Mouse (Mus musculus): Measurements from ENCODE around the gene Rab10.

Gene Rab10

DNA sequence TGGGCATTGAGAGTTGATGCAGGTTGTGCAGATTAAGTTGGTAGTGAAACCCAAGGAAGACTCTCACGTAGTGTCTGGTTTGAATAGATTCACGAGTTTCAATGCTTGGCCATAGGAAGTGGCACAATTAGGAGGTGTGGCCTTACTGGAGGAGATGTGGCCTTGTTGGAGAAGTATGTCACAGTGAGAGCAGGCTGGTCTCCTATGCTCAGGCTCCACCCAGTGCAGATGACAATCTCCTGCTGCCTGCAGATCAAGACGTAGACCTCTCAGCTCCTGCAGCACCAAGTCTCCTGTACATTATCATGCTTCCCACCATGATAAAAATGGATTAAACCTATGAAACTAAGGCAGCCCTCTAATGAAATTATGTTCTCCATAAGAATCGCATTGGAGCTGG, 18.7 kb downstream of the Rab10 start:
- no peak for DNase-seq

DNA sequence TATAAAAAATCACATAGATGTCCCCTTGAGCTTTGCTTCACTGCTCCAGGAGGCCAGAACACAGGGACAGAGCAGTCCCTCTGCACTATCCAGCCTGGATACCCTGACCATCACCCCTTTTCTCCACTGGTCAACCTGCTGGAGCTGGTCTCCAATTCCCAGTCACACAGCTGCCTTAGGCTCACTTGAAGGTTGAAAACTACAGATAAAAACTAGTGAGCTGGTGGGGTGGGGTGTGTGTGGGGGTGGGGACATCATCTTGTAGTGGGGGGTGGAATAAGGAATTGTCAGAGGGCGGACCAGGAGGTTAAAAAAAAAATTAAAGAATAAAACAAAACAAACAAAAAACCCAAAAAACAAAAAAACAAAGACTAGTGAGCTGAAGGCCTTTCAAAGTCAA, 21.3 kb downstream of the Rab10 start:
- DNase-seq: no peak

DNA sequence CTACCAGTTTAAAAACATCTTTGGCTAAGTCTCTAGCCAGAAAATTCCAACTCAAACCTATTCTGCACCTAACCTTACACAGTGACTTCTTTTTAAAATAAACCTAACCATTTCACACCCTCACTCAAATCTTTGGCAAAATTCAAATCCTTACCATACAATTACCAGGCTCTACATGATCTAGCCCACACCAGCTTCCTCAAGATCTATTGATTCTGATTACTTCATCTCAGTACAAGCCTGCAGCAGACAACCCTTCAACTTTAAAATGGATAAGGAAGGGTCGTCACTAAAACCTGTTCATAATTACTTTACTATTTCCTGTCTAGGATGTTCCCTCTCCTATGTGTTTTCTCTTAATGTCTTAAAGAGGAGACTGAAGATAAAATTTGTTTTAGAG, 23.9 kb downstream of the Rab10 start:
- no peak for DNase-seq

DNA sequence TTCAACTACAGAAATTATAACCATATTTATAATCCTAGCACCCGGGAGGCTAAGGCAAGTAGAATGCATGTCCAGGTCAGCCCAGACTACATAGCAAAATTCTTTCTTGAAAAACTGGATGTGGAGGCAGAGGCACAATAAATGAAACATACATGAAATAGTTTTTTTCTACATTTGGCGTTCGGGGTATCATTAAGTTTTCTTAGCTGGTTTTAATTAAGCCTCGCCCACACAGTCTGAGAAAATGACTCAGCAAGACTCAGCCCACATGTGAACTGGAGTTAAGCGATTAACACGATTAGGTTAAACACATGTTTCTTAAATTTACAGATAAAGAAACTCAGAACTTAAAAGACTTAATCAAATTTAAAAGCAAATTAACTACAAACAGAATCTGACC, 24.4 kb downstream of the Rab10 start:
- no peak for DNase-seq

DNA sequence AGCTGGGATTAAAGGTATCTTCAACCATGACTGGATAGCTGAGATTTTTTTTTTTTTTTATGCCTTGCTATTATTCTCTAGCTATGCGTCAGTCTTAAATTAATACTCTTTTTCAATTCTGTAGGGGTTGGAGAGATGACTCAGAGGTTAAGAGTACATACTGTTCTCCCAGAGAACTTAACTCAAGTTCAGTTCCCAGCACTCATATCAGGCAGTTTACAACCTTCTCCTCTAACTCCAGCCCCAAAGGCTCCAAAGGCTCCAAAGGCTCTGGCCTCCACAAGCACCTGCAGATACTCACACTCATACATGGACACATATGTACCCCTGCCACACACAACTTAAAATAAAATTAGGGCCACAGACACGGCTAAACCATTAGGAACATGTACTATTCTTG, 25.3 kb downstream of the Rab10 start:
- no peak for DNase-seq

DNA sequence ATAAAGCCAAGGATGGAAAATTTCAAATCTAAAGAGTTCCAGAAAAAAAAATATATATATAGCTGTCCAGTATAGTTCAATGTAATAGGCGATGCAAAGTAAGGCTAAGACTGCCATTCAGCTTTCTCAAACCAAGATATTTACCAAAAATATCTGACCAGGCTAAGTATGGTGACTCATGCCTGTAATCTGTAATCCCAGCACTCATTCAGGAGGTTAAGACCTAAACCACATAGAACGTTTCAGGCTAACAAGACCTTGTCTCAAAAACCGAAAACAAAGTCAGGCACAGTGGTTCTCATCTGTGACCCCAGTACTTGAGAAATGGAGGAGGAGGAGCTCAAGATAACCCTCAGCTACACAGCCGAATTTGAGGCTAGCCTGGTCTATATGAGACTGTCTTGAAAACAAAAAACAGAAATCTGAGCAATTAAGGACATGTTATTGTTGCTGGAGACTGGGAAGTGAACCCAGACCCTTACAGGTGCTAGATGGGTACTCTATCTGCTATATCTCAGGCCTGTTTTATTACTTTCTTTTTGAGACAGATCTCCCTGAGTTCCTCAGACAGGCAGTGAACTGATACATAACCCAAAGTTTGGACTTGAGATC, 25.8 kb downstream of the Rab10 start:
- no peak for DNase-seq

DNA sequence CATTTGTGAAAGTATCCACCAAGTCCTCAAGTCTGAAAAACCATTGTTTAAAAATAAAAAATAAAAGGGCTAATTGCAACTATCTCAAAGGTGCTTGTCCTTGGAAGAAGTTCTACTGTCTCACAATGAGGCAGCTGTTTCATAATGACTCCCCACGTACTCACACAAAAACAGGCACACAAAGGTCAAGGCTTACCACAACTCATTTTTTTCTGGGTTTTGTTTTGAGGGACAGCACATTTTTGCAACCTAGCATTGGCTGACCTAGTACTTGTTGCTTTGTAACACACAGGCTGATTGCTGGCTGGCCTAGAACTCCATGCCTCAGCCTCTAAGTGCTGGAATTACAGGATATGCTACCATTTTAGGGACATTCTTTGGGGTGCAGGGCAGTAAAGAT, 26.8 kb downstream of the Rab10 start:
- DNase-seq: no peak

DNA sequence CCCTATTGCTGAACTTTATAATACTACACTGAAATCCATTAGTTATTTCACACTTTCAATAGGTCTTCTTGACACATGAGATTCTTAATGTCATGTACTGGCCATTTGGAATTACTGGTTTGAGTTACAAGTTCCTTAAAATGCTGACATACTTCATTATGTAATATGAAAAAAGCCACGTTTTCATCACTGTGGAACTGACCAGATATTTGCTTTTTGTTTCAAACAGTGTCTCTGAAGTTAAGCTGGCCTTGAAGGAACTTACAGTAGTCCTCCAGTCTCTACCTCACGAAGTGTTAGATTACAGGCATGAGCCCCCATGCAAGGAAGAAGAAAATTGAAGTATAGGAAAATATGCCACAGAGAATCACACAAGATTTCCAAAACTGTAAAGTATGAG, 27.2 kb downstream of the Rab10 start:
- no peak for DNase-seq

DNA sequence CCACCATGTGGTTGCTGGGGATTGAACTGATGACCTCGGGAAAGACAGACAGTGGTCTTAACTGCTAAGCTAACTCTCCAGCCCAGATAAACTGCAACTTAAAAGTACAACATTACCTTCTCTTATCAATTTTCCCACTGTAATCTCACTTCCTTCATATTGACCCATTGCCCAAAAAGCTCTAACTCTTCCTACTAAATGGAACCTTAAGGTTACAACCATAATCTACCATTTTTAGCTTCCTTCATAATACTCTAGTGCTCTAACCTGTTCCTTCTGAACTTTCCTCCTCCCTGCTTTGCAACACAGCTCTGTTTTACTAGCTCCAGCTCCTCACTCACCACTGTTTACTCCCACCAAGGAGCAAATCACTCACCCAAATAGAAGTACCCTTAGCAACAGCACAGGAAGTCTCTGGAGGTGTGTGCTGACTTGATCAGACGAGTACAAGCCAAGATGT, 30.9 kb downstream of the Rab10 start:
- DNase-seq: no peak

DNA sequence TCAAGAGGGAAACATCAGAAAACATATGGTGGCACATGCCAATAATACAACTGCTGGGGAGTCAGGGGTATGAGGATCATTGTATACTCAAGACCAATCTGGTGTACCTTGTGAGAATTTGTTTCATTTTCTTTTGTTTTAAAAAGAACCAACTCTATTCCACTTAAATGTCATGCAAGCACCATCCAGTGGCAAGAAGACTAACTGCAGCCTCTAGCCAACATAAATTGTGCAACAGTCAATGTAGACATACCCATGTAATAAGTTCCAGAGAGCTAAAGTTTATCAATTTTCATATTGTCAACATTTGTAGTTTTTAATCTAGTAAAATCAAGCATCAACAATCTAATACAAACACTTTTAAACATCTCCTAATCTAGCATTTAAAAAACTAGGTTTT, 39.0 kb downstream of the Rab10 start:
- no peak for DNase-seq

DNA sequence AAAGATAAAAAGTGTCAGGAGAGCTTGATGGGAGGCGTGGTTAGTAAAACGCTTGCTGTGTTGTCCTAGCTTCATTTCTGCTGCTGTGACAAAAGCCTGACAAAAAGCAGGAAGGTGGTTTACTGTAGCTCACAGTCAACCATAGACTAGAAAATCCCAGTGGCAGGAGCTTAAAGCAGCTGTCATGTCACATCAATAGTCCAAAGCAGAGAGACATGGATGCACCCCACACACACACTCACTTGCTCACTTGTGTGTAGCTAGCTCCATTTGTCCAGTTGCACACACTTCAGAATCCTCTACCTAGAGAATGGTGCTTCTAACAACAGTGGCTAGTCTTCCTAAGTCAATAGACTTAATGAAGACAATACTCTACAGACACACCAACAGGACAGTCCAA, 42.4 kb downstream of the Rab10 start:
- no peak for DNase-seq

DNA sequence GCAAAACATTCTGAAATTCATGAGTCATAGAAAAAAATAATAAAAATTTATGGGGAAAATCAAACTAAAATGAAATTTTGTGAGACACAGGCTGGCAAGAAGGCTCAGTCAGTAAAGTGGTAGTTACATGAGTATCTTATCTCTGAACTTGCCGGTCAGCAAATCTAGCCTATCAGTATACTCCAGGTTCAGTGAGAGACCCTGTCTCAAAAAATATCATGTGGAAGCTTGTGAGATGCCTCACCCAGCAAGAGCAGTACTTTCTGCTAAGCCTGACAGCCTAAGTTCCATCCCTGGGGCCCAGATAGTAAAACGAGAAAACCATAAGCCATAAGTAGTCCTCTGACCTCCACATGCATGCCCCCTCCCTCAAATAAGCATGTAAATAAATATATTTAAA, 44.6 kb downstream of the Rab10 start:
- DNase-seq: no peak

DNA sequence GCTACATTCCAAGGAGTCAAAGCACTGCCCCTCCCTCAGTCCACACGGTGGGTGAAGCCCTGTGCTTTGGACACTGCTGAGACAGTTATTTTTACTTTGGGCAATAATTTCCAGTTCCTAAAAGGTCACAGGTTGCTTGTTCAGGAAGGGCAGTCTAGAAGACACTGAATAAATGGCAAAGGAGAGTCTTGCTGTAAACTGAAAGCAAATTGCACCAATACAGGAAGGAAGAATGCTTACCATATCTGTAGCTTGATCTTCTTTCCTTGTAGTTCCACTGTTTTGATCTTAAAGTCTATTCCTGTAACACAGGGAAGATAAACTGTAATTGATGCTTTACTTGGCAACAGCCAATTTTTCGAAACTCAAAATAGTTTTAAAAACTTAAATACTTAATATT, 45.3 kb downstream of the Rab10 start:
- no peak for DNase-seq

DNA sequence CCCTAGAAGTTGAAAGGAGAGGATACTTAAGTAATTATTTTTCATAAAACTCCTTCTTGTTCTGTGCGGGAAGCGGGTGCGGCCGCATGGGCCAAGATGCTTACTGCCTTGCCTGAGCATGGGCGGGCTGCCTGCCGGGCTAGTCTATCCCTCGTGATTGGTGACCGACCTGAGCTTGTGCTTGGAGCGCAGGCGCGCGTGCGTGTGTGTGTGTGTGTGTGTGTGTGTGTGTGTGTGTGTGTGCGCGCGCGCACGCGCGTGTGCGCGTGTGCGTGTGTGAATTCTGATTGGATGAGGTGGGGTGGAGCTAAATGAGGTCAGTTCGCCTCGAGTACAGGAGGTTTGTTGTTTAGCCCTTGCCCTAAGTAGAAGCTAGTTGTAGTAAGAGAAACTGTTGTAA, 48.2 kb downstream of the Rab10 start:
- DNase-seq: no peak

DNA sequence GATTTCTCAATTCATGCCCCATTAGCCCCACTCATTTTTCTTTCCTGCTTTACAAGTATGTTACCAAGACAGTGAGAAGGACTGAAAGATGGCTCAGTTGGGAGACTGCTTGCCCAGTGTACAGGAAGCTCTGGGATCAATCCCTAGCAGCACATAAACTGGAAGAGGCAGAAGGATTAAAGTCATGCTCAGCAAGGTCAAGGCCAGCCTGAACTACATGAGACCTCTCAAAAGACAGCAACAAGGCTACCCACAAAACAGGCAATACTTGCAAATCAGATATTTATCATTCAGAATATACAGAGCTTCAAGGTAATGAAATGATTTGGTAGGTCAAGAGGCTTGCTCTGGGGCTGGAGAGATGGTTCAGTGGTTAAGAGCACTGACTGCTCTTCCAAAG, 53.8 kb downstream of the Rab10 start:
- DNase-seq: no peak

DNA sequence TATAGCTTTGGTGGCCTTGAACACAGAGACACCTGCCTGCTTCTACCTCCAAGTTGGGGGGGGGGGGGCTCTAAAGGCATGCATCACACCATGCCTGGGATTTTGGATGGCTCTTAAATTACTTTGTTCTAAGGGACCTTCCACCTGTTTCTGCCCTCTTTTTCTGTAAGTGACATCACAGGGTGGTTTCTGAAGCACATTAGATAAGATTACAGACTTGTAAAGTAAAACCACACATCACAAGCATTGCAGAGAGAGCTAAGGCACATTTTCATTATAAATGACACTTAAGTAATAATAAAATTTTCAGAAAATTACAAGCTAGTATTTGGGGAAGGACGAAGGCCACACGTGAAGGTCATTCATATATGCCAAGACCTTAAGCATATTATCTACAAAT, 54.3 kb downstream of the Rab10 start:
- DNase-seq: no peak

DNA sequence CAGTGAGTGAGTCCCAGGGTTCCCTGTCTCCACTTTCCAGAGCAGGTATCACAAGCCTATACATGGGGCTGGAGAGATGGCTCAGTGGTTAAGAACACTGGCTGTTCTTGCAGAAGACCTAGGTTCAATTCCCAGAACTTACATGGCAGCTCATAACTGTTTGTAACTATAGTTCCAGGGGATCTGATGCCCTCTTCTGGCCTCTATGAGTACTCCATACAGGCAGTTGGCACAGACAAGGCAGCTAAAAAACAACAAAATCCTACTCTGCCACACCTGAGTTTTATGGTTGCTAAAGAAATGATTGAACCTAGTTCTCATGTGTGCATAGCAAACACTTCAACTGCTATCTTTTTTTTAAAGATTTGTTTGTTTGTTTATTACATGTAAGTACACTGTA, 56.2 kb downstream of the Rab10 start:
- DNase-seq: no peak

DNA sequence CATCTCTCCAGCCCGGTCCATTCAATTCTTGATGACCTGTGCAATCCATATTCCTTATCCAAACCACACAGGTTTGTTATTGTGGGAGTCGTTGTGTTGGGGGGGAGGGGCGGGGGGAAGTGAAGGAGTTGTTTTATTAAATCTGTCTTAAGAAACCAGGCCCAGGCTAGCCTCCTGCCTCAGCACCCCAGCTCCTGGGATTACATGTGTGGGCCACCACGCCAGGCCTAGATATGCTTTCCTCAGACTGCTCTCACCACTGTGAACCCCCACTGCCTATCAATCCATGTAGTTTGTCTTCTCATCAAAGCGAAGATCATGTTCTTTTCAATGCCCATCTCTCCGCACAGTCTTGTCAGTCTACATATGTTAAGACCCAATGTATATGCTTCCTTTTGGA, 63.7 kb downstream of the Rab10 start:
- DNase-seq: no peak

DNA sequence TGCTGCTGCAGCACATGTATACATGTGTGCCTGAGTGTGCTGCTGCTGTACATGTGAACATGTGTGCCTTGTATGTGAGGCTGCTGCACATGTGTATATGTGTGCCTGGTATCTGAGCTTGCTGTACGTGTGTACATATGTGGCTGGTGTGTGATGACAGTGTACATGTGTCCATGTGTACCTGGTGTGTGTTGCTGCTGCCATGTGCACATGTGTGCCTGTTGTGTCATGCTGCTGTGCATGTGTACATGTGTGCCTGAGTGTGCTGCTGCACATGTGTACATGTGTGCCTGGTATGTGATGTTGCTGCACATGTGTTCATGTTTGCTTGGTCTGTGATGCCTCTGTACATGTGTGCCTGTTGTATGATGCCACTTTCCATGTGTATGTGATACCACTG, 70.2 kb downstream of the Rab10 start:
- DNase-seq: no peak

DNA sequence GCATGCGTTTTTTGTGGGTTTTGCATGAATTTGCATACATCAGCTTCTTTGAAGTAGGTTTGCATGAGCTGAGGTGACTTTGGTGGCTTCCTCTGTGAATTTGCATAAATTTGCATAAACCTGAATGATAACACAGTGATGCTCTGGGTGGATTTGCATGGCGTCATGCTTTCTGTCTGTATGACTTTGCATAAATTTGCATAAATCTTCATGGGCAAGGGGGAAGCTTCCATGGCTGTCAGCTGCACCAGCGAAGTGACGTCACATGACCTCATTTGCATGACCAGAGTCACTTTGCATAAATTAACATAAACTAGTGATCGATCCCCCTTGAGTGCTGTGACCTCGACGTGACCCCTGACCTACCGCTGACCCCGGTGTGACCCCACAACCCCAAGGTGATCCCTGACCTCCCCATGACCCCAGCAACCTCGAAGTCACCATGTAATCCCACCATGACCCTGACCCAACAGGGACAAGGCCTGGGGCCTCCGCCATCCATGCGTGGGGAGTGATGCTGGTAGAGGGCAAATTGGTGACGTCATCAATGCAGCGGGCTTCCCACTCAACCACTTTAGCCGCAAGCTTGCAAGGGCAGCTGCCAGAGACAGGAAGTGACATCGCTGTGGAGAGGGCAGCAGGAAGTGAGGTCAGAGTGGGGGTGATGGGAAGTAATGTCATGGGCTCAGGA, 71.3 kb downstream of the Rab10 start:
- no peak for DNase-seq

DNA sequence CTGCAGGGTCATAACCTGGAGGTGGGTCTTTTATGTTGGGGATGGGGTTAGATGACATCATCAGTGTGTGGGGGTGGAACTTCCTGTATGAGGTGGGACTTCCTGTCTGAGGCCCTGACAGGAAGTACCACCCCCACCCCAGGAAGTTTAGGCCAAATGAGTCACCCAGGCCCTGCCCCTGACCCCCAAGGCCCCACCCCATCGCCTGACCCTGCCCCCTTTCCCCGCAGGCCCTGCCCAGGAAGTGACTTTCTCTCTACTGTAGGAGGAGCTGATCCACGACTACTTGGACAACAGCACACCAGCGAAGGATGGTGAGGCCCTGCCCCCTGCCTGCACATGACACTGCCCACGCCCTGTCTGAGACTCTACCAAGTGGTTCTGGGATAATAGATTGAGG, 72.0 kb downstream of the Rab10 start:
- DNase-seq: no peak

DNA sequence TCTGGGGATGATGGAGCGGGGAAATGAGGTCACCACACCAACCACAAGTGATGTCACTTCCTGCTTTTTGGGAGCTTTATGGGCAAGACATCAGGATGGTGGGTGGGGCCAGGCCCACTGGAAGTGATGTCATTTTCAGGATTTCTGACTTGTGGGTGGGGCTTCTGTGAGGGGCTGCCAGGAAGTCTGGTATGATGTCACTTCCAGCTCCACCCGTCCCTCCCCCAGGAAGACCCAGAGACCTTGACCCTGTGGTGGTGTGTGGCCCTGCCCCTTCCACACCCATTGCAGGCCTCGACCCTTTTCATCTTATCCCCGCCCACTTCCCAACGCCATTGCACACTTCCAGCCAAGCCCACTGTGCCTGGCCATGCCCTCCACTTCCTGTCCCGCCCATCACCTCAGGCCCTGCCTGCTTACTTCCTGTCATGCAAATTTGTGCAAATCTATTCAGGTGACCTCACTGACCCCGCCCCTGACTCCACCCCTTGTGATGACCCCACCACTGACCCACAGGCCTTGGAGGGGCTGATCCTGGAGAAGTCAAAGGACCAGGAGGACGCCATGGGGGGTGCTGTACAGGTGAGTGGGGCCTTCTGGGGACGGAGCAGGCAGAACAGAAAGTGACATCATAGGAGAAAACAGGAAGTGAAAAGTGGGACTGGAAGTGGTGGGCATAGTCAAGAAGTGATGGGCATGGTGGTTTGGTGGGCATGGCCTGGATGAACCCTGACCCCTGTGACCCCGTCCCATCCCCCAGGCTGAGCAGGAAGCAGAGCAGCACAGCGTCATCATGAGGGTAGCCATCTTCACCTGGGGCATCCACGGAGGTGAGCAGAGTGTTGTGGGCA, 72.7 kb downstream of the Rab10 start:
- DNase-seq: no peak

DNA sequence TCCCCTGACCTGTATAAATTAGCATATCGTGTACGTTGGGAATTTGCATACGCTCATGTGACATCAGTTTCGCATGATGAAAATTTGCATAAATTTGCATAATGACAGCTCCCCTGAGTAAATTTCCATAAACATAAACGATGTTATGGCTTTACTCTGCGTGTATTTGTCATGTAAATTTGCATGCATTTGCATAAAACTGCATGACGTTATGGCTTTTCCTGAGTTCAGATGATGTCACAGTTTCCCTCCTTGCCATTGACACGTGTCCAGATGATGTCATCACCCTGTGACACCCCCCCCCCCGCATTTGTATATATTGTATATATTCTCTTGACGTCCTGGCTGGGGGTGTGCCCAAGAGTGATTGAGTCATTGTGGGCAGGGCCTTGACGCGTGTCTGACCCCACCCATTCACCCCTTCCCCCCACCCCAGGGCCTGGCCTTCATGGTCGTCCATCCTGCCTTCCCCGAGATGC, 73.6 kb downstream of the Rab10 start:
- no peak for DNase-seq

DNA sequence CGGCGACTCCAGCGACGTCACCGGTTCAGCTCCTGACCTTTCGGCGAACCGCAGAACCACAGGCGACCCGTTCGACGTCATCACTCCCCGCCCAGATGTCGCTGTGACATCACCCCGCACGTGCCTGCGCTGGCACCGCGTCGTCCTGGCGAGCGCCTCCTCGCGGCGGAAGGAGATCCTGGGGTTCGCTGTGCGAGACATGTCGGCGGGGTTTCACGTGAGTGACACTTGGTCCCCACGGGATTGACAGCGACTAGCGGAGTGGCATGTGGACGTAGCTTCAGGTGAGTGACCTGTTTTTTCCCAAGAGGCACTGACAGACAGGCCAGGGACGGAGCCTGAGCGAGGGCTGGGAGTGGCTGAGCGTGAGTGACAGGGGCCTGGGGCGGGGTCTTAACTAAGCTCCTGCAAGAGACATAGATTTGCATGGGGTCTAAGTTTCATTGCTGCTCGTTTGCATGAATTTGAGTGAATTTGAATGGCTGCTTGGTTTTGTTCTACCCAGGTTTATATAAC, 74.1 kb downstream of the Rab10 start:
- DNase-seq: peak; percentile 94

All from thymus, postnatal 25 days (tissue).